Comparison of ENCODE assay signal across 8 mouse cellular contexts in genomic region chr9:121108110-121108509, GRCm38 (mm10).
DNase-seq lines count a peak whose midpoint lies in the region; ATAC-seq lines count a peak whose summit lies in the region.

No protein-coding gene starts in this region.

- H3K4me2 ChIP-seq in forebrain, embryonic 15.5 days (replicated peaks) = no peak overlapping the region
- H3K4me2 ChIP-seq in hindbrain, embryonic 14.5 days (replicated peaks) = no peak overlapping the region

- peak; percentile 29 for DNase-seq in MEL-GATA-1-ER (ENCODE audit: extremely low read depth, low read depth)
- DNase-seq in c-Kit-positive CD71-positive TER-119-positive erythroid progenitor cells, embryonic 14.5 days (ENCODE audit: low spot score) = peak; percentile 35
- DNase-seq in hindbrain, embryonic 14.5 days (ENCODE audit: low spot score) = peak; percentile 82
- DNase-seq in layer of hippocampus, postnatal 36 days = peak; percentile 69 to 72
- DNase-seq in mesoderm, embryonic 11.5 days (ENCODE audit: low read depth, low spot score) = peak; percentile 86
- peak; percentile 80 for DNase-seq in right cerebral cortex, postnatal 4 days

- no peak overlapping the region for H3K9ac ChIP-seq in forebrain, embryonic 15.5 days (replicated peaks)
- H3K9ac ChIP-seq in hindbrain, embryonic 14.5 days = no peak overlapping the region

- peak; percentile 89 for ATAC-seq in forebrain, embryonic 15.5 days (replicated peaks)
- peak; percentile 76 for ATAC-seq in hindbrain, embryonic 14.5 days (ENCODE audit: low FRiP score)
- ATAC-seq in inflammation-experienced regulatory T-cells, adult 6 months = no peak

- H3K36me3 ChIP-seq in forebrain, embryonic 15.5 days = no peaks in the 10 kb centered on the region
- H3K36me3 ChIP-seq in hindbrain, embryonic 14.5 days (replicated peaks; ENCODE audit: control insufficient read depth, insufficient read depth) = no peaks in the 10 kb centered on the region

- H3K4me3 ChIP-seq in forebrain, embryonic 15.5 days = no peak overlapping the region
- no peak overlapping the region for H3K4me3 ChIP-seq in hindbrain, embryonic 14.5 days (replicated peaks; ENCODE audit: low read length)

- no peaks in the 10 kb centered on the region for H3K9me3 ChIP-seq in forebrain, embryonic 15.5 days
- no peaks in the 10 kb centered on the region for H3K9me3 ChIP-seq in hindbrain, embryonic 14.5 days (ENCODE audit: control insufficient read depth, low read length)

- peaks cover 26% of the 10 kb centered on the region for H3K4me1 ChIP-seq in forebrain, embryonic 15.5 days
- peaks cover 32% of the 10 kb centered on the region for H3K4me1 ChIP-seq in hindbrain, embryonic 14.5 days (replicated peaks; ENCODE audit: control insufficient read depth, insufficient read depth, low read length)

- WGBS in forebrain, embryonic 15.5 days = 10% methylated on average over 10 of the region's 10 CpGs
- 16% methylated on average over 10 of the region's 10 CpGs for WGBS in hindbrain, embryonic 14.5 days

- no peaks in the 10 kb centered on the region for H3K27me3 ChIP-seq in forebrain, embryonic 15.5 days
- H3K27me3 ChIP-seq in hindbrain, embryonic 14.5 days (ENCODE audit: control insufficient read depth, insufficient read depth, low read length) = no peaks in the 10 kb centered on the region

- peak overlapping the region; percentile 57 for H3K27ac ChIP-seq in forebrain, embryonic 15.5 days (replicated peaks)
- peak overlapping the region; percentile 36; the same call in 1 of the 2 replicates for H3K27ac ChIP-seq in hindbrain, embryonic 14.5 days

Comparison
In these comparisons a context has a peak if more than half of its experiments do, and no peak if none do; other contexts are left out.
1. DNase-seq: peak in every context shown above with its lines; median percentile 86 in mesoderm, embryonic 11.5 days; 82 in hindbrain, embryonic 14.5 days; 80 in right cerebral cortex, postnatal 4 days; 70 in layer of hippocampus, postnatal 36 days; 35 in c-Kit-positive CD71-positive TER-119-positive erythroid progenitor cells, embryonic 14.5 days; 29 in MEL-GATA-1-ER.